Mouse (Mus musculus) NIH3T3 (cell line): Measurements from ENCODE around the gene Aqr.

Experiments used
- DNase-seq: peaks from one replicate; pipeline ENCODE4 v3.0.0-alpha.2; 2012; ENCODE audit warnings: low read depth

The Aqr gene

GRCm38 (mm10) chr2:114135777-114136176 is 51.0 kb downstream of the Aqr start:
- DNase-seq: peak; percentile 6

GRCm38 (mm10) chr2:114133355-114133754 is 53.5 kb downstream of the Aqr start:
- DNase-seq: no peak

GRCm38 (mm10) chr2:114130657-114131056 is 56.2 kb downstream of the Aqr start:
- no peak for DNase-seq

GRCm38 (mm10) chr2:114123304-114123703 is 63.5 kb downstream of the Aqr start:
- no peak for DNase-seq

GRCm38 (mm10) chr2:114119451-114119850 is 67.4 kb downstream of the Aqr start:
- DNase-seq: no peak

GRCm38 (mm10) chr2:114117665-114118064 is 69.2 kb downstream of the Aqr start:
- DNase-seq: no peak

GRCm38 (mm10) chr2:114117235-114117634 is 69.6 kb downstream of the Aqr start:
- no peak for DNase-seq

- DNase-seq: no peak
Measured at GRCm38 (mm10) chr2:114115563-114115962, 71.3 kb downstream of the Aqr start.

GRCm38 (mm10) chr2:114107288-114108278 is 79.2 kb downstream of the Aqr start:
- no peak for DNase-seq

GRCm38 (mm10) chr2:114106383-114106782 is 80.4 kb downstream of the Aqr start:
- no peak for DNase-seq

GRCm38 (mm10) chr2:114102471-114102870 is 84.4 kb downstream of the Aqr start:
- peak; percentile 51 for DNase-seq

GRCm38 (mm10) chr2:114100834-114101233 is 86.0 kb downstream of the Aqr start:
- DNase-seq: no peak

- no peak for DNase-seq
Measured at GRCm38 (mm10) chr2:114099816-114100215, 87.0 kb downstream of the Aqr start.

- no peak for DNase-seq
Measured at GRCm38 (mm10) chr2:114099109-114099508, 87.7 kb downstream of the Aqr start.

- DNase-seq: no peak
Measured at GRCm38 (mm10) chr2:114097627-114098026, 89.2 kb downstream of the Aqr start.

- no peak for DNase-seq
Measured at GRCm38 (mm10) chr2:114096570-114096969, 90.3 kb downstream of the Aqr start.

- no peak for DNase-seq
Measured at GRCm38 (mm10) chr2:114095348-114095747, 91.5 kb downstream of the Aqr start.

GRCm38 (mm10) chr2:114094696-114095095 is 92.1 kb downstream of the Aqr start:
- peak; percentile 58 for DNase-seq

- DNase-seq: no peak
Measured at GRCm38 (mm10) chr2:114093577-114093976, 93.2 kb downstream of the Aqr start.

- no peak for DNase-seq
Measured at GRCm38 (mm10) chr2:114089862-114090261, 97.0 kb downstream of the Aqr start.

GRCm38 (mm10) chr2:114087271-114087670 is 99.6 kb downstream of the Aqr start:
- DNase-seq: peak; percentile 82

- DNase-seq: no peak
Measured at GRCm38 (mm10) chr2:114071876-114072275, 114.9 kb downstream of the Aqr start.

- DNase-seq: no peak
Measured at GRCm38 (mm10) chr2:114066226-114066625, 120.6 kb downstream of the Aqr start.

- no peak for DNase-seq
Measured at GRCm38 (mm10) chr2:114064004-114064403, 122.8 kb downstream of the Aqr start.
